In the genomic region with DNA sequence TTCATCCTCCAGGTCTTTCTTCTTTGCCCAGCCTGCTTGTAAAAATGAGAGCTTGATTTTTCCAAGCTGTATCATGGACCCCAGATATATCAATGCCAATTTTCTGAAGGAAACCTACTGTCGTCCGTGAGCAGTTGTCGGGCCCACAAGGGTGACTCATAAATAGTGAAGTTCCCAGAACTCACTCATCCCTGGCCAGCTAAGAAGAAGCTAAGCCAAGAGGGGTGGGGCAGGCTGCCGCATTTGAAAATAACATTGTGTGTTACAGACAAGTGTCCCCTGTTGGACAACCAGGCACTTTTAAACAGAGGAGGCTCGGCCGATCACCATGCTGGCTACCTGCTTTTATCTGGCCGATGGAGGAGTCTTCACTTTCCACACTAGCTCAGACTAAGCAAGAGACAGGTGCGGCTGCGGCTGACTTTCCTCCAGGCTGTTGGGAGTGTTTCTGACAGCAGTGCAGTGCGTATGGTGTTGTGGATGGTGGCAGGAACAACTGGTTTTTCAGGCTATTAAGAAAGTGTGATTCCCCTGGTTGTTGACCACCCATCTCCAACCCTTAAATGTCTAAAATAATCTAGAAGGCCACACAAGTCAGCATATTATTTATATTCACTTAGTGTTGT, we compare ENCODE assay signal across 9 mouse cellular contexts. TPM values are rescaled to one million over a fixed set of nuclear protein-coding genes. Genes with fewer than 3 reads are reported as not detected.
A peak's percentile ranks its signal among the peaks of the same experiment; 100 is the strongest.
DNase-seq lines count a peak whose midpoint lies in the region; ATAC-seq lines count a peak whose summit lies in the region.
"Had no signal": no experiment of that assay in that cellular context is flagged by ENCODE, and none has a peak within 500 bp of the region (broad histone marks: within the 10 kb centered on the region; RNA-seq: fewer than 3 reads in every experiment).

No protein-coding gene starts in this region.

- peaks cover 43% of the 10 kb centered on the region for H3K4me1 ChIP-seq in limb, embryonic 15.5 days
- no peaks in the 10 kb centered on the region for H3K4me1 ChIP-seq in hindbrain, embryonic 16.5 days (ENCODE audit: control insufficient read depth, insufficient read depth, low read depth, low read length)

- no peaks in the 10 kb centered on the region for H3K27me3 ChIP-seq in limb, embryonic 15.5 days
- no peaks in the 10 kb centered on the region for H3K27me3 ChIP-seq in hindbrain, embryonic 16.5 days (replicated peaks; ENCODE audit: control insufficient read depth, insufficient read depth, low read length)

- no peaks in the 10 kb centered on the region for H3K9me3 ChIP-seq in limb, embryonic 15.5 days
- H3K9me3 ChIP-seq in hindbrain, embryonic 16.5 days (ENCODE audit: control insufficient read depth, low read length) = no peaks in the 10 kb centered on the region

- WGBS in limb, embryonic 15.5 days = 46% methylated on average over 10 of the region's 10 CpGs
- 83% methylated on average over 10 of the region's 10 CpGs for WGBS in hindbrain, embryonic 16.5 days

- no peak for ATAC-seq in limb, embryonic 15.5 days (ENCODE audit: insufficient number of reproducible peaks, low FRiP score, low TSS enrichment, low read depth)
- ATAC-seq in monocyte, adult 5-6 weeks (replicated peaks; ENCODE audit: insufficient number of reproducible peaks, low FRiP score, low TSS enrichment, poor library complexity, severe bottlenecking) = no peak
- no peak for ATAC-seq in hindbrain, embryonic 16.5 days

- peak overlapping the region; percentile 70 for H3K27ac ChIP-seq in limb, embryonic 15.5 days
- H3K27ac ChIP-seq in hindbrain, embryonic 16.5 days (ENCODE audit: low read depth, low read length) = no peak overlapping the region
- H3K27ac ChIP-seq: liver, embryonic 14.5 days had no signal

- H3K4me3 ChIP-seq in limb, embryonic 15.5 days = no peak overlapping the region
- H3K4me3 ChIP-seq in hindbrain, embryonic 16.5 days (ENCODE audit: low read length) = no peak overlapping the region

- H3K9ac ChIP-seq in limb, embryonic 15.5 days = no peak overlapping the region
- no peak overlapping the region for H3K9ac ChIP-seq in hindbrain, embryonic 16.5 days (ENCODE audit: low read depth, low read length)
- H3K9ac ChIP-seq: liver, embryonic 14.5 days had no signal

- DNase-seq in 3134 (ENCODE audit: extremely low read depth, insufficient read length, low spot score) = peak; percentile 64
- peak; percentile 86 for DNase-seq in Muller cell, postnatal 12 days (ENCODE audit: inconsistent ontology term)
- DNase-seq in gastrocnemius, postnatal 25 days = peak; percentile 68
- DNase-seq in testis, postnatal 14 days (ENCODE audit: low spot score) = no peak
- no peak for DNase-seq in natural killer cell, adult 2 months (ENCODE audit: low spot score in 2 of 2)

- no peak overlapping the region for H3K4me2 ChIP-seq in limb, embryonic 15.5 days
- H3K4me2 ChIP-seq in hindbrain, embryonic 16.5 days (ENCODE audit: low read length) = no peak overlapping the region

- H3K36me3 ChIP-seq in limb, embryonic 15.5 days = no peaks in the 10 kb centered on the region
- H3K36me3 ChIP-seq in hindbrain, embryonic 16.5 days (ENCODE audit: control insufficient read depth, insufficient read depth, low read length) = no peaks in the 10 kb centered on the region

RNA-seq across cellular contexts. Expression of gene Arhgef3, which starts 58.6 kb away (rescaled TPM):
- total RNA-seq in gastrocnemius, postnatal 25 days (2021) = 10 to 100 TPM in 1 of 2 experiments, 1 to 10 TPM in 1; 8.1 to 10.9 TPM
- 19.7 and 19.9 TPM in 2 replicates for polyA plus RNA-seq in limb, embryonic 15.5 days (2015; fragmentation: Nextera tagmentation; extraction: Ambion mirVana)
- 243 to 292 TPM (median 261 TPM) in 3 replicates for total RNA-seq in monocyte, adult 5-6 weeks (2017)
- 16.0 and 18.4 TPM in 2 replicates for polyA plus RNA-seq in hindbrain, embryonic 16.5 days (2015; fragmentation: Nextera tagmentation; extraction: Ambion mirVana)

Comparison
In these comparisons a context has a peak if more than half of its experiments do, and no peak if none do; other contexts are left out.
1. DNase-seq: peak in 3134 (single experiment), Muller cell, postnatal 12 days (single experiment) and gastrocnemius, postnatal 25 days (single experiment); none in testis, postnatal 14 days (single experiment) and natural killer cell, adult 2 months (0 of 2).
2. RNA of gene Arhgef3, which starts 58.6 kb away (total RNA-seq): 243 to 292 TPM in monocyte, adult 5-6 weeks; 8.1 to 10.9 TPM in gastrocnemius, postnatal 25 days; every median in the first group is over 10 times any median in the second.